Mouse (Mus musculus) hindbrain, postnatal 0 days (tissue): Measurements from ENCODE around the gene Nop9. TPM values are rescaled to one million over a fixed set of nuclear protein-coding genes. Genes with fewer than 3 reads are reported as not detected.
"Not testable (repeated sequence)": the region's sequence is repeated elsewhere in the genome, so short reads cannot be mapped to it uniquely, and the experiment has no call there.

Experiments used
- ATAC-seq: fragments of 200-750 bp; cut with Nextera tagmentation; 2 replicates; pipeline ENCODE4 v1.8.0; 2017; ENCODE audit warnings: mild to moderate bottlenecking, moderate TSS enrichment, moderate library complexity
- DNase-seq: peaks from one replicate; pipeline ENCODE4 v3.0.0-alpha.2; 2015; ENCODE audit warnings: low spot score
- H3K27ac ChIP-seq: fragments of 300-500 bp; sonication (generic); 2 replicates; pipeline ENCODE4 v1.5.1; 2014; ENCODE audit warnings: mild to moderate bottlenecking
- H3K27me3 ChIP-seq: fragments of 300-500 bp; sonication (generic); 2 replicates; pipeline ENCODE4 v1.6.1; 2014; ENCODE audit warnings: low read length, mixed read lengths; ENCODE audit not compliant: insufficient read depth
- H3K36me3 ChIP-seq: fragments of 300-500 bp; sonication (generic); 2 replicates; pipeline ENCODE4 v1.6.1; 2014; ENCODE audit warnings: low read length, mixed read lengths; ENCODE audit not compliant: insufficient read depth
- H3K4me1 ChIP-seq: fragments of 300-500 bp; sonication (generic); 2 replicates; pipeline ENCODE4 v1.6.1; 2014; ENCODE audit warnings: antibody characterized with exemption, low read length, mixed read lengths; ENCODE audit not compliant: insufficient read depth
- H3K4me2 ChIP-seq: fragments of 300-500 bp; sonication (generic); 2 replicates; pipeline ENCODE4 v1.6.1; 2014; ENCODE audit warnings: low read depth, mild to moderate bottlenecking, low read length, moderate library complexity, mixed read lengths
- H3K4me3 ChIP-seq: fragments of 300-500 bp; sonication (generic); 2 replicates; pipeline ENCODE4 v1.5.1; 2014; ENCODE audit warnings: low read length
- H3K9ac ChIP-seq: fragments of 300-500 bp; sonication (generic); replicated peaks from 2 replicates; pipeline ENCODE4 v1.6.1; 2014; ENCODE audit warnings: mild to moderate bottlenecking, low read length, moderate library complexity, mixed read lengths
- H3K9me3 ChIP-seq: fragments of 300-500 bp; sonication (generic); 2 replicates; pipeline ENCODE4 v1.6.1; 2016; ENCODE audit warnings: low read length, mixed read lengths
- CTCF ChIP-seq: IDR thresholded peaks from 2 replicates; pipeline ENCODE4 v1.5.1; 2016; ENCODE audit warnings: antibody characterized with exemption, control low read depth, low read depth
- WGBS: fragments of 180-500 bp; shearing (Covaris S2); extraction: QIAGEN DNeasy Blood & Tissue Kit; methylation state at CpG from one replicate; pipeline ENCODE4 v1.1.7; 2014; 5-methylcytosine and 5-hydroxymethylcytosine counted together
- polyA plus RNA-seq: library from polyadenylated mRNA; unstranded; fragments of >200 nt; fragmentation: Nextera tagmentation; extraction: Ambion mirVana; gene quantifications from 2 replicates; pipeline ENCODE4 v1.2.1, GENCODE M21; 2015
- total RNA-seq: library from RNA; depleted of rRNA; stranded (reverse); fragments of >200 nt; gene quantifications from 2 replicates; pipeline ENCODE4 v1.2.3, GENCODE M21; 2014

Nop9 gene
- total and polyA plus RNA-seq, 2 experiments from 2014 or later: 23.0 to 28.9 TPM

DNA sequence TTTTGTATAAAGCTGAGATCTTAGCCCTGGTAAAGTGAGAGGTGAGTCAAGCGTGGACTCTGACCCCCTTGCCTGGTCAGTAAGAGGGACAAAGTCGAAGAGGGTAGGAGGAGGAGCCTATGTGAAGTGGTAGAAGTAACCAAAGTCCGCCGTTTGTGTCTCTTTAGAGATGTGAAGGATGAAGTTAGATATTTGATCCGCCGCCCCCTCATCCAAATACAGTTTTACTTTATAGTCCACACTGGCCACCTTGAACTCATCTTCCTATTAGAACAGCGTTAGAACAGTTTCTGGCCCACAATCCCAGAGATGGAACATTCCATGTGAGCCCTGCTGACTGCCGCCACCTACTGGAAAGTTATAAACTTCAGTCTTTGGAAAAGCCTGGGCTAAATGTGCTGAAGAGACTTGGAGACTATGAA lies 12.9 kb downstream of the Nop9 start, which contains the start of gene Cideb:
Cideb (minus strand) TSS at position 96 of the 422 bp plus-strand sequence.
- no peaks in the 10 kb centered on the region for H3K9me3 ChIP-seq
- WGBS: 23% methylated on average over 8 of the region's 8 CpGs
- no peak within 1 kb of the TSS for H3K27ac ChIP-seq
- no peak within 1 kb of the TSS for H3K4me3 ChIP-seq
- ATAC-seq: no peak
- peak within 1 kb of the TSS; percentile 42 for H3K4me2 ChIP-seq
- no peaks in the 10 kb centered on the region; the same call in 1 of the 2 replicates for H3K27me3 ChIP-seq
- no peak within 1 kb of the TSS for H3K9ac ChIP-seq
- H3K36me3 ChIP-seq: peaks cover 21% of the 10 kb centered on the region
- peak; percentile 80 for TF ChIP-seq CTCF
- peak; percentile 81 for DNase-seq
- peaks cover 7% of the 10 kb centered on the region; the same call in 1 of the 2 replicates for H3K4me1 ChIP-seq

DNA sequence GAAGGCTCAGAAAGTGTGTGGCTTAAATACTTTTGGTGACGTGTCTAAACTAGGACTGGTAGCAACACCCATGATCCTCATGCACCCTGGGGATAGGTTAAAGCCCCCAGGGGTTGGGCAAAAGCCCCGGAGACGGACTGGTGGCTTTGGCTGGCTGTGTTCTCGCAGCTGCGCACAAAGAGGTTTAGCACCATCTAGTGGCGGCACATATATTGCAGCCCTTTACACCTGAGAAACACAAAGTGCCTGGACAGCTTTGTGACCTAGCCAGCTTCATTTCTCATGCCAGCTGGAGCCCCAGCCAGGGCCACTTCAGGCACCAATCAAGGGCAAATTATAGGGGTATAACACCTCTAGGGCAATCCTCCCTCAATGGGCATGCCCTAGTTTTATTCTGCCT lies 14.7 kb downstream of the Nop9 start:
- H3K9ac ChIP-seq, H3K36me3 ChIP-seq, H3K27ac ChIP-seq, H3K9me3 ChIP-seq, H3K4me3 ChIP-seq, H3K4me1 ChIP-seq, H3K27me3 ChIP-seq: not testable (repeated sequence)
- H3K4me2 ChIP-seq: peak overlapping the region; percentile 37
- ATAC-seq (peak; percentile 6; the same call in 1 of the 2 replicates), DNase-seq (peak; percentile 86)
- TF ChIP-seq CTCF: peak; percentile 84
- 6% methylated on average over 6 of the region's 6 CpGs for WGBS

DNA sequence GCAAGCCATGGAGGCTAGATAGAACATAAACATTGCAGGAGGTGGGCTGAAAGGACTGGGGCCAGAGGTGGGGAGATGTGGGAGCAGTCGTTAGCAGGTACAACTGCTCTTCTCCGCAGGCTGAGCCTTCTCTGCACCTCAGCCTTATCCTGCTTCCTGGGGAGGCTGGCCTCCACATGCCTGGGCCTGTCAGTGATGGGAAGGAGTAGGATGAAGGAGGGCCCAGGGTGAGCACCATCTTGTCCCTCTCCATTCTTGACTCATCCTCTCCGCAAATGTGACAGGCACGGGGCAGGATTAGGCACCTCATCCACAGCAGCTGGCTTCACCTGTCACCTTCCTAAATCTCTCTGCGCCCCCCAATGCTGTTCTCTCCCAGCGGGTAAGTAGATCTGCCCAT lies 15.7 kb downstream of the Nop9 start, which contains the start of gene Ltb4r2:
Ltb4r2 (plus strand) TSS at position 266 of the 400 bp plus-strand sequence.
- Histone ChIP-seq H3K4me1 (peaks cover 7% of the 10 kb centered on the region; the same call in 1 of the 2 replicates), H3K4me3 (peak within 1 kb of the TSS; percentile 47), H3K27ac (peak within 1 kb of the TSS; percentile 65), H3K27me3 (peaks cover 6% of the 10 kb centered on the region), H3K9ac (peak within 1 kb of the TSS; percentile 65), H3K4me2 (peak within 1 kb of the TSS; percentile 86), H3K36me3 (no peaks in the 10 kb centered on the region), H3K9me3 (no peaks in the 10 kb centered on the region)
- DNase-seq: no peak
- no peak for TF ChIP-seq CTCF
- ATAC-seq: no peak
- 82% methylated on average over 6 of the region's 6 CpGs for WGBS

DNA sequence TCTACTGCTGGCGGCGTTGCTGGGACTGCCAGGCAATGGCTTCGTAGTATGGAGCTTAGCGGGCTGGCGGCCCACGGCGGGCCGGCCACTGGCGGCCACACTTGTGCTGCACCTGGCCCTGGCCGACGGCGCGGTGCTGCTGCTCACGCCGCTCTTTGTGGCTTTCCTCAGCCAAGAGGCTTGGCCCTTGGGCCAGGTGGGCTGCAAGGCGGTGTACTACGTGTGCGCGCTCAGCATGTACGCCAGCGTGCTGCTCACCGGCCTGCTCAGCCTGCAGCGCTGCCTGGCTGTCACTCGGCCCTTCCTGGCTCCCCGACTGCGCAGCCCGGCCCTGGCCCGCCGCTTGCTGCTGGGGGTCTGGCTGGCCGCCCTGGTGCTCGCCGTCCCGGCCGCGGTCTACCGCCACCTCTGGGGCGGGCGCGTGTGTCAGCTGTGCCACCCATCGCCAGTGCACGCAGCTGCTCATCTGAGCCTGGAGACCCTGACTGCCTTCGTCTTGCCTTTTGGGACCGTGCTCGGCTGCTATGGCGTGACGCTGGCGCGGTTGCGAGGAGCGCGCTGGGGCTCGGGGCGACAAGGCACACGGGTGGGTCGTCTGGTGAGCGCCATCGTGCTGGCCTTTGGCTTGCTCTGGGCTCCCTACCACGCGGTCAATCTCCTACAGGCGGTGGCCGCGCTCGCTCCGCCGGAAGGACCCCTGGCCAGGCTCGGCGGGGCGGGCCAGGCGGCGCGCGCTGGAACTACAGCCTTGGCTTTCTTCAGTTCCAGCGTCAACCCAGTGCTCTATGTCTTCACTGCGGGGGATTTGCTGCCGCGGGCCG lies 16.7 kb downstream of the Nop9 start:
- ATAC-seq (peak; percentile 75), DNase-seq (peak; percentile 66)
- H3K27me3 ChIP-seq: peaks cover 6% of the 10 kb centered on the region
- H3K4me2 ChIP-seq: peak overlapping the region; percentile 86
- H3K4me1 ChIP-seq: peaks cover 7% of the 10 kb centered on the region; the same call in 1 of the 2 replicates
- peak overlapping the region; percentile 65 for H3K9ac ChIP-seq
- 1% methylated on average over 74 of the region's 77 CpGs for WGBS
- no peaks in the 10 kb centered on the region for H3K36me3 ChIP-seq
- peak overlapping the region; percentile 47 for H3K4me3 ChIP-seq
- H3K27ac ChIP-seq: peak overlapping the region; percentile 65
- TF ChIP-seq CTCF: peak; percentile 16; the same call in 1 of the 2 replicates
- no peaks in the 10 kb centered on the region for H3K9me3 ChIP-seq

DNA sequence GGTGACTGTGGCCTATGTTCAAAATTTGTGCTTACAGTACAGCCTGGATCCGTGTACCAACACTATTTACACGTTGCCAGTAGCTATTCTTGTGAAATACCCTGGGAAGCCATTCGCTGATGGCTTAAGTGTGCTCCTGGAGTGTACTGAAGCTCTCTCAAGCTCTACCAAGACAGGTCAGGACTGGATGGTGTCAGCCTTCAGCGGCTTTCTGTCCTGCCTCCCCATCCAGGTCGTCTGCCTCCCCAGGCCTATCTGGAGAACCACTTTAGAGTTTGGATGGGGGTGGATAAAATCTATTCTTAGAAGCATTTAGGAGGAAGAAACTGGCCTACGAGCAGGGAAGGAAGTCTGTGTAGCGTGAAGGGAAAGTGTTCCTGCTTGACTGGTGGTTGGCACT lies 17.7 kb downstream of the Nop9 start:
- H3K4me3 ChIP-seq: no peak overlapping the region
- TF ChIP-seq CTCF: no peak
- H3K9ac ChIP-seq: no peak overlapping the region
- no peaks in the 10 kb centered on the region for H3K9me3 ChIP-seq
- WGBS: 64% methylated on average over 7 of the region's 7 CpGs
- no peak for ATAC-seq
- H3K36me3 ChIP-seq: no peaks in the 10 kb centered on the region
- H3K27me3 ChIP-seq: peaks cover 6% of the 10 kb centered on the region
- H3K27ac ChIP-seq: no peak overlapping the region
- peak overlapping the region; percentile 86; the same call in 1 of the 2 replicates for H3K4me2 ChIP-seq
- DNase-seq: no peak
- H3K4me1 ChIP-seq: peaks cover 10% of the 10 kb centered on the region; the same call in 1 of the 2 replicates

DNA sequence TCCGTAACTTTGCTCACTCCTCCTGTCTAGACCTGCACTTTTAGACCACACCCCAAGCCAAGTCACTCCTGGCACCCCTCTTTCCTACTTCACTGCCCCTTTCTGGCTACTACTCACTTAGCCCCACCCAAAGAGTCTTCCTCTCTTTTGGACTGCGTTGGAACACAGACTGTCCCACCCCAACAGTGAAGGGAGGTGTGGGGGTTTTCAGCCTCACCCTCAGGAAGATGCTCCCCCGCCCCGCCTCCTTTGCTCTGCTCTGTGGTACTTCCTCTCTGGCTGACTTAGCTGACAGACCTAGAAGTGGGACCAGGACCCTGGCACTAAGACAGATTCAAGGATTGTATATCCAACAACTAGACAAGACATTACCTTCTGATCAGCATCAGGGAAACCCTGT lies 20.2 kb downstream of the Nop9 start, which contains the start of gene Ltb4r1:
Ltb4r1 (plus strand) TSS at position 267 of the 400 bp plus-strand sequence.
- Histone ChIP-seq H3K9me3 (no peaks in the 10 kb centered on the region), H3K4me3 (no peak within 1 kb of the TSS), H3K4me1 (peaks cover 10% of the 10 kb centered on the region; the same call in 1 of the 2 replicates), H3K27me3 (peaks cover 16% of the 10 kb centered on the region), H3K36me3 (no peaks in the 10 kb centered on the region), H3K27ac (no peak within 1 kb of the TSS), H3K4me2 (no peak within 1 kb of the TSS), H3K9ac (no peak within 1 kb of the TSS)
- ATAC-seq (no peak), DNase-seq (no peak)
- no peak for TF ChIP-seq CTCF
- 73% methylated on average over 4 of the region's 4 CpGs for WGBS
